Mouse (Mus musculus) midbrain, postnatal 0 days (tissue): Measurements from ENCODE around the gene Fryl. TPM values are rescaled to one million over a fixed set of nuclear protein-coding genes. Genes with fewer than 3 reads are reported as not detected.
A peak's percentile ranks its signal among the peaks of the same experiment; 100 is the strongest.

Source experiments
- ATAC-seq: fragments of 200-750 bp; cut with Nextera tagmentation; 2 replicates; pipeline ENCODE4 v1.8.0; 2017; ENCODE audit warnings: moderate number of reproducible peaks, mild to moderate bottlenecking, moderate TSS enrichment, moderate library complexity; ENCODE audit not compliant: low FRiP score
- DNase-seq: peaks from one replicate; pipeline ENCODE4 v3.0.0-alpha.2; 2015; ENCODE audit warnings: low spot score
- H3K27ac ChIP-seq: fragments of 300-500 bp; sonication (generic); 2 replicates; pipeline ENCODE4 v1.5.1; 2014; ENCODE audit warnings: low read depth, mild to moderate bottlenecking, low read length, mixed read lengths
- H3K27me3 ChIP-seq: fragments of 300-500 bp; sonication (generic); 2 replicates; pipeline ENCODE4 v1.6.1; 2014; ENCODE audit warnings: low read length, control low read depth, mixed read lengths; ENCODE audit not compliant: insufficient read depth
- H3K36me3 ChIP-seq: fragments of 300-500 bp; sonication (generic); 2 replicates; pipeline ENCODE4 v1.6.1; 2014; ENCODE audit warnings: low read length, control low read depth, mixed read lengths; ENCODE audit not compliant: insufficient read depth
- H3K4me1 ChIP-seq: fragments of 300-500 bp; sonication (generic); 2 replicates; pipeline ENCODE4 v1.6.1; 2014; ENCODE audit warnings: mild to moderate bottlenecking, control low read depth, antibody characterized with exemption, low read length, mixed read lengths; ENCODE audit not compliant: insufficient read depth
- H3K4me2 ChIP-seq: fragments of 300-500 bp; sonication (generic); 2 replicates; pipeline ENCODE4 v1.6.1; 2014; ENCODE audit warnings: low read depth, mild to moderate bottlenecking, low read length, mixed read lengths; ENCODE audit not compliant: poor library complexity, severe bottlenecking
- H3K4me3 ChIP-seq: fragments of 300-500 bp; sonication (generic); 2 replicates; pipeline ENCODE4 v1.5.1; 2014; ENCODE audit warnings: low read depth, mild to moderate bottlenecking, low read length, moderate library complexity
- H3K9ac ChIP-seq: fragments of 300-500 bp; sonication (generic); replicated peaks from 2 replicates; pipeline ENCODE4 v1.6.1; 2014; ENCODE audit warnings: mild to moderate bottlenecking, low read length, moderate library complexity, mixed read lengths; ENCODE audit not compliant: poor library complexity, severe bottlenecking
- H3K9me3 ChIP-seq: fragments of 300-500 bp; sonication (generic); 2 replicates; pipeline ENCODE4 v1.6.1; 2016; ENCODE audit warnings: low read length, control low read depth
- CTCF ChIP-seq: IDR thresholded peaks from 2 replicates; pipeline ENCODE4 v1.5.1; 2016; ENCODE audit warnings: antibody characterized with exemption, mild to moderate bottlenecking
- WGBS: fragments of 180-500 bp; shearing (Covaris S2); extraction: QIAGEN DNeasy Blood & Tissue Kit; methylation state at CpG from one replicate; pipeline ENCODE4 v1.1.7; 2014; 5-methylcytosine and 5-hydroxymethylcytosine counted together
- polyA plus RNA-seq: library from polyadenylated mRNA; unstranded; fragments of >200 nt; fragmentation: Nextera tagmentation; extraction: Ambion mirVana; gene quantifications from 2 replicates; pipeline ENCODE4 v1.2.1, GENCODE M21; 2015
- total RNA-seq: library from RNA; depleted of rRNA; stranded (reverse); fragments of >200 nt; gene quantifications from 2 replicates; pipeline ENCODE4 v1.2.3, GENCODE M21; 2014

Fryl gene
- total and polyA plus RNA-seq, 2 experiments from 2014 or later, result 23.8 to 52.8 TPM

DNA sequence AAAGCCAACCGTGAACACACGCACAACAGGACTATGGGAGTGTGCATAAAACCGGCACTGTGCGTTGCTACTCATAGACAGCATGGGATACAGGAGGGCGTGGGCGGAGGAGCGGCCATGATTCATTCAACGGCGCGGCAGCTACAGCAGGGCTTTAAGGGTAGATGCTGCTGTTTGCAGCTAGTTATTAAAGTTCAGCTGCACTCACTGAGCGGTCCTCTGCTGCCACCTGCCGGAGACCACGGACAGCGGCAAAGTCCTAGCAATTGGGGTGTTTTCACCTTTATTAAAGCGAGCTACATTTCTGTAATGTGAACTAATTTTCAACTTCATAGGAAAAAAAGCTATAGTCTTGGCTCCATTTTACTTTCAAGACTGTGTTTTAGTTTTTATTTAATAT, 185.1 kb downstream of the Fryl start:
- Histone ChIP-seq H3K27ac (no peak overlapping the region), H3K4me2 (no peak overlapping the region), H3K9ac (no peak overlapping the region), H3K27me3 (no peaks in the 10 kb centered on the region), H3K4me1 (no peaks in the 10 kb centered on the region), H3K9me3 (no peaks in the 10 kb centered on the region), H3K36me3 (peaks cover 62% of the 10 kb centered on the region), H3K4me3 (no peak overlapping the region)
- 35% methylated on average over 15 of the region's 15 CpGs for WGBS
- ATAC-seq, result no peak
- TF ChIP-seq CTCF, result peak; percentile 95
- DNase-seq, result peak; percentile 78

DNA sequence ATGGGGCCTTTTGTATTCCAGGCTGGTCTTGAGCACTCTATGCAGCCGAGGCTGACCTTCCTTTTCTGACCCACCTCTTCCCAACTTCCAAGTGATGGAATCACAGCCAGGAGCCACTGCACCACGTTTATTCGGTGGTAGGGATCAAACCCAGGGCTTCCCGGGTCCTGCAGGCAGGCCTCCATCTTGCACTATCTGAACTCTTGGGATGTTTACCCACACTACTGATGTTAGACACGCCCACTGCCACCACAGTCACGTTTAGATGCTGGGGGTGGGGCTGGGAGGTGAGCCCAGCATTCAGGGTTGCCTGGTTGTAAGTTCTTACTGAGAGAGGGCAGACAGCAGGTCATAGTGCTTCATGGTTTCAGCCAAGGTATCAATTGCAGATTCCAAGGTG, 189.5 kb downstream of the Fryl start:
- Histone ChIP-seq H3K4me3 (no peak overlapping the region), H3K27me3 (no peaks in the 10 kb centered on the region), H3K9ac (no peak overlapping the region), H3K27ac (no peak overlapping the region), H3K4me1 (no peaks in the 10 kb centered on the region), H3K9me3 (no peaks in the 10 kb centered on the region), H3K4me2 (no peak overlapping the region), H3K36me3 (peaks cover 49% of the 10 kb centered on the region)
- no peak for ATAC-seq
- no peak for TF ChIP-seq CTCF
- 58% methylated on average over 6 of the region's 6 CpGs for WGBS
- no peak for DNase-seq

GRCm38 (mm10) chr5:73063768-73064669, 192.4 kb downstream of the Fryl start:
- no peak for TF ChIP-seq CTCF
- Histone ChIP-seq H3K9me3 (no peaks in the 10 kb centered on the region), H3K4me3 (no peak overlapping the region), H3K27ac (no peak overlapping the region), H3K4me2 (no peak overlapping the region), H3K4me1 (no peaks in the 10 kb centered on the region), H3K36me3 (peaks cover 39% of the 10 kb centered on the region), H3K27me3 (no peaks in the 10 kb centered on the region), H3K9ac (no peak overlapping the region)
- no peak for ATAC-seq
- no peak for DNase-seq
- WGBS, result 79% methylated on average over 13 of the region's 13 CpGs

- no peak overlapping the region for H3K4me3 ChIP-seq
- H3K4me2 ChIP-seq, result no peak overlapping the region
- H3K27me3 ChIP-seq, result no peaks in the 10 kb centered on the region
- no peaks in the 10 kb centered on the region for H3K4me1 ChIP-seq
- H3K9me3 ChIP-seq, result no peaks in the 10 kb centered on the region
- no peak overlapping the region for H3K9ac ChIP-seq
- ATAC-seq, result no peak
- H3K36me3 ChIP-seq, result peaks cover 26% of the 10 kb centered on the region
- 53% methylated on average over 11 of the region's 11 CpGs for WGBS
- no peak for TF ChIP-seq CTCF
- no peak overlapping the region for H3K27ac ChIP-seq
- DNase-seq, result peak; percentile 22
Observed at GRCm38 (mm10) chr5:73061506-73062155, 194.8 kb downstream of the Fryl start.

GRCm38 (mm10) chr5:73056937-73057336, 199.5 kb downstream of the Fryl start:
- no peak overlapping the region for H3K9ac ChIP-seq
- ATAC-seq (no peak), DNase-seq (no peak)
- peaks cover 37% of the 10 kb centered on the region for H3K36me3 ChIP-seq
- no peak overlapping the region for H3K27ac ChIP-seq
- H3K9me3 ChIP-seq, result no peaks in the 10 kb centered on the region
- no peak overlapping the region for H3K4me2 ChIP-seq
- H3K4me3 ChIP-seq, result no peak overlapping the region
- TF ChIP-seq CTCF, result no peak
- H3K27me3 ChIP-seq, result no peaks in the 10 kb centered on the region
- no peaks in the 10 kb centered on the region for H3K4me1 ChIP-seq
- WGBS, result 92% methylated on average over 5 of the region's 5 CpGs

GRCm38 (mm10) chr5:73056457-73056856, 200.0 kb downstream of the Fryl start:
- Histone ChIP-seq H3K4me2 (no peak overlapping the region), H3K36me3 (peaks cover 42% of the 10 kb centered on the region)

More at GRCm38 (mm10) chr5:73056457-73056856, 200.0 kb downstream of the Fryl start:
- no peak overlapping the region for H3K9ac ChIP-seq
- H3K4me1 ChIP-seq, result no peaks in the 10 kb centered on the region
- no peaks in the 10 kb centered on the region for H3K27me3 ChIP-seq
- WGBS, result 91% methylated on average over 6 of the region's 6 CpGs
- no peak overlapping the region for H3K4me3 ChIP-seq
- TF ChIP-seq CTCF, result peak; percentile 59
- no peak for ATAC-seq
- H3K27ac ChIP-seq, result no peak overlapping the region
- DNase-seq, result no peak
- H3K9me3 ChIP-seq, result no peaks in the 10 kb centered on the region
